Mouse (Mus musculus): Measurements from ENCODE around the gene Ndufa5.

Gene Ndufa5

GRCm38 (mm10) chr6:24527155-24528063, at the start of gene Ndufa5:
Ndufa5 (minus strand) TSS chr6:24528013.
- DNase-seq: peak; percentile 87

GRCm38 (mm10) chr6:24573319-24573718, 45.5 kb upstream of the Ndufa5 start:
- DNase-seq: no peak

GRCm38 (mm10) chr6:24572431-24572830, 44.6 kb upstream of the Ndufa5 start:
- no peak for DNase-seq

- DNase-seq: no peak
Measured at GRCm38 (mm10) chr6:24571126-24571525, 43.3 kb upstream of the Ndufa5 start.

GRCm38 (mm10) chr6:24570278-24570677, 42.5 kb upstream of the Ndufa5 start:
- no peak for DNase-seq

- no peak for DNase-seq
Measured at GRCm38 (mm10) chr6:24569711-24570110, 41.9 kb upstream of the Ndufa5 start.

- DNase-seq: no peak
Measured at GRCm38 (mm10) chr6:24568963-24569362, 41.1 kb upstream of the Ndufa5 start.

- no peak for DNase-seq
Measured at GRCm38 (mm10) chr6:24564886-24565285, 37.1 kb upstream of the Ndufa5 start.

- DNase-seq: no peak
Measured at GRCm38 (mm10) chr6:24564081-24564480, 36.3 kb upstream of the Ndufa5 start.

GRCm38 (mm10) chr6:24555488-24555887, 27.7 kb upstream of the Ndufa5 start:
- no peak for DNase-seq

GRCm38 (mm10) chr6:24554427-24555086, 26.7 kb upstream of the Ndufa5 start:
- no peak for DNase-seq

- no peak for DNase-seq
Measured at GRCm38 (mm10) chr6:24552046-24552445, 24.2 kb upstream of the Ndufa5 start.

- DNase-seq: no peak
Measured at GRCm38 (mm10) chr6:24549801-24550200, 22.0 kb upstream of the Ndufa5 start.

GRCm38 (mm10) chr6:24546716-24547420, 19.1 kb upstream of the Ndufa5 start:
- DNase-seq: no peak

GRCm38 (mm10) chr6:24543119-24543591, 15.3 kb upstream of the Ndufa5 start:
- DNase-seq: no peak

GRCm38 (mm10) chr6:24542393-24542792, 14.6 kb upstream of the Ndufa5 start:
- no peak for DNase-seq

GRCm38 (mm10) chr6:24540106-24540505, 12.3 kb upstream of the Ndufa5 start:
- no peak for DNase-seq

- no peak for DNase-seq
Measured at GRCm38 (mm10) chr6:24538435-24538834, 10.6 kb upstream of the Ndufa5 start.

- no peak for DNase-seq
Measured at GRCm38 (mm10) chr6:24532804-24533203, 5.0 kb upstream of the Ndufa5 start.

- no peak for DNase-seq
Measured at GRCm38 (mm10) chr6:24530711-24531420, 3.1 kb upstream of the Ndufa5 start.

- peak; percentile 21 for DNase-seq
Measured at GRCm38 (mm10) chr6:24530166-24530565, 2.4 kb upstream of the Ndufa5 start.

GRCm38 (mm10) chr6:24528064-24528243, 141 bp upstream of the Ndufa5 start, which contains the start of gene Asb15:
Asb15 (plus strand) TSS chr6:24528144.
- DNase-seq: no peak

GRCm38 (mm10) chr6:24525705-24526104, 2.1 kb downstream of the Ndufa5 start:
- no peak for DNase-seq

Data from right cerebral cortex, postnatal 4 days (tissue).